Mouse (Mus musculus) stomach, postnatal 0 days (tissue): ENCODE measurements at regions not wholly inside any gene's neighbourhood (a gene's known extent, or its start where the extent isn't known, plus 50 kb on each side); places are given as distances from the start of the nearest gene placed in this dataset.

Experiments
- ATAC-seq: fragments of 200-750 bp; cut with Nextera tagmentation; 2 replicates; pipeline ENCODE4 v1.8.0; 2017; ENCODE audit not compliant: low FRiP score, low TSS enrichment
- DNase-seq: peaks from one replicate; pipeline ENCODE4 v3.0.0-alpha.2; 2016; ENCODE audit warnings: low spot score
- H3K27ac ChIP-seq: fragments of 300-500 bp; sonication (generic); replicated peaks from 2 replicates; pipeline ENCODE4 v1.5.1; 2014; ENCODE audit warnings: mild to moderate bottlenecking, control low read depth
- H3K27me3 ChIP-seq: fragments of 300-500 bp; sonication (generic); 2 replicates; pipeline ENCODE4 v1.6.1; 2014; ENCODE audit warnings: low read length; ENCODE audit not compliant: control insufficient read depth, insufficient read depth
- H3K36me3 ChIP-seq: fragments of 300-500 bp; sonication (generic); 2 replicates; pipeline ENCODE4 v1.6.1; 2014; ENCODE audit warnings: low read length, mixed read lengths; ENCODE audit not compliant: control insufficient read depth, insufficient read depth
- H3K4me1 ChIP-seq: fragments of 300-500 bp; sonication (generic); replicated peaks from 2 replicates; pipeline ENCODE4 v1.6.1; 2014; ENCODE audit warnings: antibody characterized with exemption; ENCODE audit not compliant: control insufficient read depth, insufficient read depth
- H3K4me2 ChIP-seq: fragments of 300-500 bp; sonication (generic); replicated peaks from 2 replicates; pipeline ENCODE4 v1.6.1; 2014; ENCODE audit warnings: low read depth, mild to moderate bottlenecking, control low read depth, moderate library complexity
- H3K4me3 ChIP-seq: fragments of 300-500 bp; sonication (generic); 2 replicates; pipeline ENCODE4 v1.5.1; 2014; ENCODE audit warnings: low read depth, low read length, control low read depth
- H3K9ac ChIP-seq: fragments of 300-500 bp; sonication (generic); 2 replicates; pipeline ENCODE4 v1.6.1; 2014; ENCODE audit warnings: mild to moderate bottlenecking, low read length, control low read depth, mixed read lengths
- H3K9me3 ChIP-seq: fragments of 300-500 bp; sonication (generic); 2 replicates; pipeline ENCODE4 v1.6.1; 2016; ENCODE audit warnings: low read length; ENCODE audit not compliant: control insufficient read depth
- CTCF ChIP-seq: IDR thresholded peaks from 2 replicates; pipeline ENCODE4 v1.5.1; 2016; ENCODE audit warnings: antibody characterized with exemption, low read depth, mild to moderate bottlenecking, moderate library complexity
- EP300 ChIP-seq: optimal IDR thresholded peaks from 2 replicates; pipeline ENCODE3; 2016; ENCODE audit warnings: antibody characterized with exemption
- WGBS: fragments of 180-500 bp; shearing (Covaris S2); extraction: QIAGEN DNeasy Blood & Tissue Kit; methylation state at CpG from one replicate; pipeline ENCODE4 v1.1.7; 2014; 5-methylcytosine and 5-hydroxymethylcytosine counted together

DNA sequence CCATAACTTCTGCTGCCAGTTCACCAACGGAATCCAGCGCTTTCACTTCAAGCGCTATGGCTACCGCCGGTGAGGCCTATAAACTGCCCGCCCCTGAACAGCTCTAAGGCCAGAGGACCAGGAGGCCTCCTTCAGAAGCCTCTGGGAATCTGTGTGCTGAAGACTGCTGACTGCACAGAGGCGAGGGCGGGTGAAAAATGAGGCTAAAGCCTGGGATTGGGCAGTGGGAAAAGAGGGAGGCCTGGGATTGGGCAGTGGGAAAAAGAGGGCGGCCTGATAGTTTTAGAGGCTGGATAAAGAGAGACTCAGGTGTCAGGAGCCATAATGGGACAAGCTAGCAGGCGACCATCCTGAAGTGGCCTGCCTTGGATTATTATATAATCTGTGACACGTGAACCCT lies 80.8 kb downstream of the Plekhb2 start:
- no peak overlapping the region for H3K4me3 ChIP-seq
- no peak overlapping the region for H3K27ac ChIP-seq
- ATAC-seq (no peak), DNase-seq (no peak)
- H3K27me3 ChIP-seq, result no peaks in the 10 kb centered on the region
- TF ChIP-seq EP300 (no peak), CTCF (no peak)
- H3K36me3 ChIP-seq, result no peaks in the 10 kb centered on the region
- no peak overlapping the region for H3K4me2 ChIP-seq
- no peaks in the 10 kb centered on the region for H3K4me1 ChIP-seq
- no peak overlapping the region for H3K9ac ChIP-seq
- WGBS, result 88% methylated on average over 11 of the region's 11 CpGs
- H3K9me3 ChIP-seq, result no peaks in the 10 kb centered on the region

DNA sequence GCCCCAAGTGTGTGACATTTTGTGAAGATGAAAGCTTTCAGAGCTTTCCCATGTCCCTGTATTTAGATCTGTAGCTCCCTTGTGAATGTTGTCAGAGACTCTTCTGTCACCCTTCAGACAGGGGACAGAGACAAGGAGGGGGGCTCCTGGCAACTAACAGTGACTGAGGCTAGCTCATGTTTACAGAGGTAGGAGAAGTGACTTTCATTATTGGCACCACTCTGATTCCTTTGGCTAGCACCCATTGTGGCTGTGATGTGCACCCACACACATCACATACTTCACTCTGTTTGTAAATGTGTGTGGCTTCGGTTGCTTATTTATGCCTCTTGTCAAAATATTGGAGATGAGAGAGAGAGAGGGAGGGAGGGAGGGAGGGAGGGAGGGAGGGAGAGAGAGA lies 93.4 kb downstream of the Plekhb2 start:
- ATAC-seq (no peak), DNase-seq (no peak)
- WGBS, result 42% methylated on average over 1 of the region's 1 CpGs
- TF ChIP-seq CTCF, result no peak
- no peak for TF ChIP-seq EP300
- Histone ChIP-seq H3K4me3 (no peak overlapping the region), H3K27me3 (no peaks in the 10 kb centered on the region), H3K27ac (no peak overlapping the region), H3K4me1 (no peaks in the 10 kb centered on the region), H3K4me2 (no peak overlapping the region), H3K36me3 (no peaks in the 10 kb centered on the region), H3K9ac (no peak overlapping the region), H3K9me3 (no peaks in the 10 kb centered on the region)

GRCm38 (mm10) chr1:34961633-34962507 lies 112.1 kb downstream of the Plekhb2 start:
- no peaks in the 10 kb centered on the region for H3K4me1 ChIP-seq
- H3K27ac ChIP-seq, result no peak overlapping the region
- H3K36me3 ChIP-seq, result no peaks in the 10 kb centered on the region
- no peak overlapping the region for H3K9ac ChIP-seq
- DNase-seq (no peak), ATAC-seq (no peak)
- WGBS, result 74% methylated on average over 19 of the region's 19 CpGs
- no peak overlapping the region for H3K4me3 ChIP-seq
- H3K9me3 ChIP-seq, result no peaks in the 10 kb centered on the region
- H3K27me3 ChIP-seq, result no peaks in the 10 kb centered on the region
- no peak overlapping the region for H3K4me2 ChIP-seq
- TF ChIP-seq CTCF (no peak), EP300 (no peak)

- no peak for DNase-seq
Measured at GRCm38 (mm10) chr1:34962508-34962885, 112.7 kb downstream of the Plekhb2 start.

GRCm38 (mm10) chr1:34974801-34975200 lies 125.0 kb downstream of the Plekhb2 start:
- no peak overlapping the region for H3K4me2 ChIP-seq
- TF ChIP-seq CTCF (no peak), EP300 (no peak)
- no peak for DNase-seq
- no peaks in the 10 kb centered on the region for H3K9me3 ChIP-seq
- H3K27ac ChIP-seq, result no peak overlapping the region
- no peaks in the 10 kb centered on the region for H3K4me1 ChIP-seq
- H3K27me3 ChIP-seq, result no peaks in the 10 kb centered on the region
- no peaks in the 10 kb centered on the region for H3K36me3 ChIP-seq
- H3K9ac ChIP-seq, result no peak overlapping the region
- no peak overlapping the region for H3K4me3 ChIP-seq
- WGBS, result 81% methylated on average over 6 of the region's 6 CpGs
- no peak for ATAC-seq

More at GRCm38 (mm10) chr1:34962508-34962885, 112.7 kb downstream of the Plekhb2 start:
- Histone ChIP-seq H3K36me3 (no peaks in the 10 kb centered on the region), H3K27me3 (no peaks in the 10 kb centered on the region), H3K9ac (no peak overlapping the region), H3K27ac (no peak overlapping the region), H3K4me1 (no peaks in the 10 kb centered on the region), H3K4me2 (no peak overlapping the region), H3K9me3 (no peaks in the 10 kb centered on the region), H3K4me3 (no peak overlapping the region)
- TF ChIP-seq CTCF, result no peak
- no peak for TF ChIP-seq EP300
- 76% methylated on average over 6 of the region's 6 CpGs for WGBS
- no peak for ATAC-seq

- H3K36me3 ChIP-seq, result no peaks in the 10 kb centered on the region
- no peaks in the 10 kb centered on the region for H3K4me1 ChIP-seq
- ATAC-seq (no peak), DNase-seq (no peak)
- WGBS, result 87% methylated on average over 10 of the region's 10 CpGs
- H3K9ac ChIP-seq, result no peak overlapping the region
- H3K4me2 ChIP-seq, result no peak overlapping the region
- no peak overlapping the region for H3K27ac ChIP-seq
- H3K9me3 ChIP-seq, result no peaks in the 10 kb centered on the region
- no peak for TF ChIP-seq CTCF
- no peak for TF ChIP-seq EP300
- no peak overlapping the region for H3K4me3 ChIP-seq
- no peaks in the 10 kb centered on the region for H3K27me3 ChIP-seq
Measured at GRCm38 (mm10) chr1:34978156-34978555, 128.4 kb downstream of the Plekhb2 start.
